Mouse (Mus musculus) brain, embryonic 14.5 days (tissue): ENCODE measurements around the gene Zic1.

Experiments used
- CTCF ChIP-seq: fragments of 200-500 bp; IDR thresholded peaks from 2 replicates; pipeline ENCODE4 v1.5.1; 2012; ENCODE audit warnings: inconsistent platforms, mild to moderate bottlenecking, moderate library complexity, borderline replicate concordance; ENCODE audit not compliant: insufficient read depth, insufficient read length; ENCODE audit errors: extremely low read depth
- POLR2A ChIP-seq: fragments of 200-500 bp; IDR thresholded peaks from 2 replicates; pipeline ENCODE4 v1.6.1; 2012; ENCODE audit warnings: mild to moderate bottlenecking, inconsistent platforms, borderline replicate concordance; ENCODE audit not compliant: poor library complexity, insufficient read depth, insufficient read length, severe bottlenecking; ENCODE audit errors: extremely low read depth

- no peak for TF ChIP-seq POLR2A
- no peak for TF ChIP-seq CTCF
Measured at GRCm38 (mm10) chr9:91368150-91368549, 2.5 kb upstream of the Zic1 start.
